Mouse (Mus musculus) lung, postnatal 14 days (tissue): ENCODE results near the gene Olfr514.
A peak's percentile ranks its signal among the peaks of the same experiment; 100 is the strongest.

ENCODE experiments used
- DNase-seq: peaks from one replicate; pipeline ENCODE4 v3.0.0; 2021

Olfr514 gene

GRCm38 (mm10) chr7:108825897-108826296 is at the start of gene Olfr514:
TSS of gene Olfr514 (minus strand) at chr7:108825997.
- no peak for DNase-seq

GRCm38 (mm10) chr7:108872279-108872678 is 46.5 kb upstream of the Olfr514 start, which contains the start of gene Olfr517:
TSS of gene Olfr517 (minus strand) at chr7:108872379.
- DNase-seq: no peak

GRCm38 (mm10) chr7:108850429-108850828 is 24.6 kb upstream of the Olfr514 start, which contains the start of gene Olfr516:
TSS of gene Olfr516 (minus strand) at chr7:108850529.
- no peak for DNase-seq

DNA sequence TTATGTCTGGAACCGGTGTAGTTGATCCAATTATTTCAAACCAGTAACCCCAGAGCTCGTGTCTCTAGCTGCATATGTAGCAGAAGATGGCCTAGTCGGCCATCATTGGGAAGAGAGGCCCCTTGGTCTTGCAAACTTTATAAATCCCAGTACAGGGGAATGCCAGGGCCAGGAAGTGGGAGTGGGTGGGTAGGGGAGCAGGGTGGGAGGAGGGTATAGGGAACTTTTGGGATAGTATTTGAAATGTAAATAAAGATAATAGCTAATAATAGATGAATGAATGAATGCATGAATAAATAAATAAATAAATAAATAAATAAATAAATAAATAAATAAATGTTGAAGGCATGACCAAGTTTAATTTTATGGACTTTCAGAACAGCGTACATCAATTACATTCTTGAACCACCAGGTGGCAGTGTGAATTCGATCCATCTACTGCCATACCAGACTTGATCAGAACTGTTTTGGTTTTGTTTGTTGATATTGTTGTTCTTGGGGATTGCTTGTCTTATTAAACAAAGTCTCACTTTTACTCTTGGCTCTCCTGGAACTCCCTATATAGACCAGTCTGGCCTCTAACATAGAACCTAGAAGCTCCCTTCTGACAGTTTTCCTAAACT is 11.1 kb downstream of the Olfr514 start:
- peak; percentile 19 for DNase-seq

DNA sequence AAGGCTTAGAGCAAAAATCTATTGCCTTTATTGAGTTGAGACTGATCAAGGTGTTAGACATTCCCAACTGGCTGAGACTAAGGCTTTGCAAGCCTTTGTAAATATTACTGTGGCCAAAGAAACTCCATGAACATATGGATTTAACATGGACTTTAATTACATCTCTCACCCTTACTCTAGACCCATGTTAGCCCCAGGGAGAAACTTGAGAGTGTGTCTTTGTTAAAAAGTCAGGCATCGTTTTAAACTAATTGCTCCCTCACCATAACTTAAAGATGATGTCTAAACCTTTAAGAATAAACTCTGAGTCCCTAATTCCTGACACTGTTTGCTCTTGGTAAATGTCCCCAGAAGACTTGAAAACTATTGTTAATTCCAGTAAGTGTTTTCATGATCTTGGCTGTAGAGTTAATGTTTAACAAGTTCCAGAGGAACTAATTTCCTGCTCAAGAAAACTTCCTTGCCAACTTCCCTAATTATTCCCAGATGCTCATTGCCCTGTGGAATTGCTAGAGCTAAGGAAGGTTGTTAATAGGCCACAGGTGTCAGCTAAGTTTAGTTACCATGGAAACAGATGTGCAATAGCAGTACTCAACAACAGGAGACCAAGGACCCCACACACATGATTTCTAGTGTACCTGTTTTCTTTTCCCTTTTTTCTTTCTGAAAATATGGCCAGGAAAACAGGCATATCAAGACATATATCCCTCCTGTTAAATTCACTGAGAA is 28.4 kb downstream of the Olfr514 start:
- DNase-seq: no peak
